Mouse (Mus musculus) testis, adult 2 months (tissue): Measurements from ENCODE around the gene Otub1.

ENCODE experiments used
- CTCF ChIP-seq: fragments of 200-500 bp; IDR thresholded peaks from 2 replicates; pipeline ENCODE4 v1.5.1; 2012; ENCODE audit warnings: low read depth, mild to moderate bottlenecking, inconsistent platforms, low read length, moderate library complexity; ENCODE audit not compliant: control insufficient read depth, insufficient read depth, insufficient replicate concordance
- POLR2A ChIP-seq: fragments of 200-500 bp; IDR thresholded peaks from 2 replicates; pipeline ENCODE4 v1.6.1; 2012; ENCODE audit warnings: low read depth, mild to moderate bottlenecking, inconsistent platforms, low read length, moderate library complexity; ENCODE audit not compliant: control insufficient read depth

DNA sequence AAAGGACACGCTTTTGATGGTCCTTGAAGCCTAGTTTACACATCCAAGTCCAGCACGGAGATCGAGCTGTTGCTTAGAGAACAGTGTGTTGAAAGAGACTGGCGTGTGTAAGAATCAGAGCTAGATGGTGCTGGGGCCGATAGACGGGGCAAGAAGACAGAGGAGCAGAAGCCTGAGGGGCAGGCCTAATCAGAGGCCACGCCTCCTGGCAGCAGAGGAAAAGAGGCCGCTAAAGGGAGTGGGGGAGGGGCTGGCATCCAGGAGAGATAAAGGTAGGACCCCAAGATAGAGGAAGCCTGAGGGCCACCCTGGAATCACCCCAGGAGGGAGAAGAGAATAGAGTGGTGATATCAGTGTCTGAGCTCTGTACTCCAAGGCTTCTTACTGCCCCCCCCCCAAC is 34.7 kb downstream of the Otub1 start:
- TF ChIP-seq POLR2A (no peak), CTCF (no peak)
